Mouse (Mus musculus): ENCODE results near the gene Gm42742.

The Gm42742 gene

GRCm38 (mm10) chr7:127020491-127020890, 406 bp downstream of the Gm42742 start:
- in situ Hi-C loops (cut with MboI; ENCODE audit: low sequenced_read_pairs): no loop called here

- in situ Hi-C loops (cut with MboI; ENCODE audit: low sequenced_read_pairs): no loop called here
These were observed 866 bp downstream of the Gm42742 start for GRCm38 (mm10) chr7:127020031-127020430.

GRCm38 (mm10) chr7:127019306-127019960, 1.5 kb downstream of the Gm42742 start:
- in situ Hi-C loops (cut with MboI; ENCODE audit: low sequenced_read_pairs): no loop called here

- in situ Hi-C loops (cut with MboI; ENCODE audit: low sequenced_read_pairs): no loop called here
These were observed 2.2 kb downstream of the Gm42742 start for GRCm38 (mm10) chr7:127018416-127019305.

- in situ Hi-C loops (cut with MboI; ENCODE audit: low sequenced_read_pairs): no loop called here
These were observed 2.9 kb downstream of the Gm42742 start for GRCm38 (mm10) chr7:127017950-127018345.

GRCm38 (mm10) chr7:127016971-127017949, 3.6 kb downstream of the Gm42742 start, which contains the start of gene Pagr1a:
Gene Pagr1a (minus strand): TSS chr7:127017352.
- in situ Hi-C loops (cut with MboI; ENCODE audit: low sequenced_read_pairs): no loop called here

- in situ Hi-C loops (cut with MboI; ENCODE audit: low sequenced_read_pairs): no loop called here
These were observed 4.4 kb downstream of the Gm42742 start for GRCm38 (mm10) chr7:127016486-127016938.

- in situ Hi-C loops (cut with MboI; ENCODE audit: low sequenced_read_pairs): no loop called here
These were observed 4.6 kb downstream of the Gm42742 start, which contains the start of gene Pagr1b for GRCm38 (mm10) chr7:127016481-127016485. Gene Pagr1b (minus strand): TSS chr7:127016484.

- in situ Hi-C loops (cut with MboI; ENCODE audit: low sequenced_read_pairs): no loop called here
These were observed 4.8 kb downstream of the Gm42742 start for GRCm38 (mm10) chr7:127016081-127016480.

GRCm38 (mm10) chr7:127014993-127015392, 5.9 kb downstream of the Gm42742 start:
- in situ Hi-C loops (cut with MboI; ENCODE audit: low sequenced_read_pairs): no loop called here

GRCm38 (mm10) chr7:127014320-127014719, 6.6 kb downstream of the Gm42742 start, which contains the start of gene Mvp:
Gene Mvp (minus strand): TSS chr7:127014621.
- in situ Hi-C loops (cut with MboI; ENCODE audit: low sequenced_read_pairs): no loop called here

- in situ Hi-C loops (cut with MboI; ENCODE audit: low sequenced_read_pairs): no loop called here
These were observed 7.5 kb downstream of the Gm42742 start for GRCm38 (mm10) chr7:127013385-127013784.

GRCm38 (mm10) chr7:127012845-127013244, 8.1 kb downstream of the Gm42742 start:
- in situ Hi-C loops (cut with MboI; ENCODE audit: low sequenced_read_pairs): no loop called here

GRCm38 (mm10) chr7:127012374-127012773, 8.5 kb downstream of the Gm42742 start:
- in situ Hi-C loops (cut with MboI; ENCODE audit: low sequenced_read_pairs): no loop called here

- in situ Hi-C loops (cut with MboI; ENCODE audit: low sequenced_read_pairs): no loop called here
These were observed 9.2 kb downstream of the Gm42742 start for GRCm38 (mm10) chr7:127011717-127012116.

GRCm38 (mm10) chr7:127011051-127011450, 9.8 kb downstream of the Gm42742 start:
- in situ Hi-C loops (cut with MboI; ENCODE audit: low sequenced_read_pairs): no loop called here

GRCm38 (mm10) chr7:127009307-127010085, 11.4 kb downstream of the Gm42742 start:
- in situ Hi-C loops (cut with MboI; ENCODE audit: low sequenced_read_pairs): no loop called here

- in situ Hi-C loops (cut with MboI; ENCODE audit: low sequenced_read_pairs): no loop called here
These were observed 12.5 kb downstream of the Gm42742 start for GRCm38 (mm10) chr7:127008239-127009019.

- in situ Hi-C loops (cut with MboI; ENCODE audit: low sequenced_read_pairs): no loop called here
These were observed 13.4 kb downstream of the Gm42742 start for GRCm38 (mm10) chr7:127007313-127008024.

Data from CH12F3 (cell line).